Mouse (Mus musculus): Measurements from ENCODE around the gene Slc30a7.

The Slc30a7 gene

DNA sequence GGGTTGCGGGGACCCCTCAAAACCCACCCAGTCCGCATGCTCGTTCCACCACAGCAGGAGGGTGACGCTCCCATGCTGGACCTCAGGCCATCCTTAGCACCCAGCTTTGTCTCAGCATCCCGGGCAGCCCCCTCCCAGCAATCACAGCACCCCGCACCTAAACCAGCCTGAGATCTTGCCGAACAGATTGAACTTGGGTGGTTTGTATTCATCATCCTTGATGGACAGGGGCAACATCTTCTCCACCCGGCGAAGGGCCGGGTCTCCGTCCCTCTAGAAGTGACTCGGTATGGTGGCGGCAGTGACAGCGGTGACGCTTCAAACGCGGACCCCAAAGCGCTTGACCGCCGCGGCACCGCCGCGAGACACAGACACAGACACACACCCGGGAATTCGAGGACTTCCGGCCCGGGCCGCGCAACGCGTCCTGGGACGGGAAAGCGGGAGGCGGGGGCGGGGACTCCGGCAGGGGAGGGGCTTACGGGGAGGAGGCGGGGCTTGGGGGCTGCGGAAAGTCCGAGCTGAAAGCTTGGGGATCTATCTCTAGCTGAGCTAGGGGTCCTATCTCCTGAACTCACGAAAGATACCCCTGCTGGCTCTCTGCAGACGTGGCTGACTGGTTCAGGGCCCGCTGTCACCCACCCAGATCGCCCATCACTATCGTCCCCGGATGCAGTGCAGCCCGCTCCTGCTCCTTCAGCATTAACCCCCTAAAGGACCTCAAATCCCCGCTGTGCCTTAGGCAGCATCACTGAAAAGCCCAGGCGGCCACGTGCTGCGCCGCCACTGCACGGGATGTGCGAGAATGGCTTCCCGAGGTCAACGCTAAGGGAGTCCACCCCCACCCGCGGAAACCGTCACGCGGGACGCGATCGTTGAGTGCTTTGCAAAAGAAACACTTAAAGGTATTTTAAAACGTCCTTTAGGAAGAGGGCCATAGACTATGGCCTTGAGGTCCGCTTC lies at the start of gene Slc30a7, which contains the start of gene Extl2:
Gene Slc30a7 (minus strand): TSS at position 429 of the 963 bp plus-strand sequence.
Gene Extl2 (plus strand): TSS at position 485 of the 963 bp plus-strand sequence.
- DNase-seq, result peak; percentile 84

DNA sequence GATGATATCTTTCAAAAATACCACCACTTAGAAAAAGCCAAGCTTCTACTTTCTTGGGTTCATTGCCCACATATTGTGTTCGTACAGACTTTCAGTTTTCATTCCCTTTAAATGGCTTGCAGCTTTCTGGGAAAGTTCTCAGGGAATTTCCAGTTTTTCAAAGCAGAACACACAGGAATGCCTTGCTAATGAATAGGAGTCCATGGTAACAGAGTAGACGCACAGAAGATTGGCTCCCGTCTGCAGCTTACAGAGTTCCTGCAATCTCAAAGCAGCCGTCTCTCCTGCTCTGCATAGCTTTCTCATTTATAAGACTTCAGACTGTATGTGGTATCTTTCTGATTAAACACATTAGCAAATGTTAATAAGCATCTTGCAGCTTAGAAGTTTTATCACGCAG lies 39.8 kb upstream of the Slc30a7 start:
- no peak for DNase-seq

DNA sequence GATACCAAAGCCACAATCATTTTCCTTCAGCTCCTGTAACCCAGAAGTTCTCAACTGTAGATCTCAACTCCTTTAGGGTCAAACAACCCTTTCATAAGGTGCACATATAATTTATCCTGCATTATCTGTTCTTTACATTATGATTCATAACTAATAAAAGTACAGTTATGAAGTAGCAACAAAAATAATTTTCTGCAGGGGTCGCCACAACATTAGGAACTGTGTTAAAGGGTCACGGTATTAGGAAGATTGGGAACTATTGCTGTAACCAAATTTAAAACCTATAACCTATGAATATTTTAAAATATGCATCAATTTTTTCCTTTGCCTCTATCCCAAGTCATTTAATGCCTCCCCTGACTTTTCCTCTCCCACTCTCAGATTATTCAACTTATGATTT lies 38.8 kb upstream of the Slc30a7 start:
- DNase-seq, result no peak

DNA sequence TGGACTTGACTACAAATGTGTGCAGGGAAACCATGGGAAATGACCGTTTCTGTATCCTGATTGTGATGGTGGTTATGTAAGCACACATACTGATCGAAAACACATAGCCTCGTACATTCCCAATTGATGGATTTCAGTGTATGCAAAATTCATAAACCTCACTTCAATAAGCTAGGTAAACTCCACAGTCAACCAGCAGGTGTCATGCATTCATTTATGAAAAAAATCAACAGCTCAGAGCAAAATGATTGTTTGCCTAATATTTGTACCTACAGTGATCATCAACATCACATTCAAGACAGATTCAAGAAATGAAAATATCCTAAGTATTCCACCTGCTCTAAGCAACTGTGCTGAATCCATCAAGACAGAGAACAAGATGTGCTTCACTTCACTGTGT lies 33.6 kb upstream of the Slc30a7 start:
- no peak for DNase-seq

DNA sequence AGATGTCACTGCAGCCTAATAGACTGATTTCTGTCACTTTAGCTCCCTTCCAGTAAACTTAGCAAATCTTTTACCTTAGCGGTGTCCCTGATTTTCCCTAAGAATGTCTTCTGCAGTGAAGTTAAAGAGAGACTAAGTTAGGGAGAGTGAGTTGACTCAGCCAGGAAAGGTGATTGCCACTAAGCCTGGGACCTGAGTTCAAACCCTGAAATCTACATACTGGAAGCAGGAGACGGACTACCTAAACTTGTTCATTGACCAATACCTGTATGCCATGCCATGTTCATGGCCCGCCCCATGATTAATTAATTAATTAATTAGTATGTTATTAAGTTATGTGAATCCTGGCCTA lies 26.6 kb upstream of the Slc30a7 start:
- DNase-seq, result no peak

DNA sequence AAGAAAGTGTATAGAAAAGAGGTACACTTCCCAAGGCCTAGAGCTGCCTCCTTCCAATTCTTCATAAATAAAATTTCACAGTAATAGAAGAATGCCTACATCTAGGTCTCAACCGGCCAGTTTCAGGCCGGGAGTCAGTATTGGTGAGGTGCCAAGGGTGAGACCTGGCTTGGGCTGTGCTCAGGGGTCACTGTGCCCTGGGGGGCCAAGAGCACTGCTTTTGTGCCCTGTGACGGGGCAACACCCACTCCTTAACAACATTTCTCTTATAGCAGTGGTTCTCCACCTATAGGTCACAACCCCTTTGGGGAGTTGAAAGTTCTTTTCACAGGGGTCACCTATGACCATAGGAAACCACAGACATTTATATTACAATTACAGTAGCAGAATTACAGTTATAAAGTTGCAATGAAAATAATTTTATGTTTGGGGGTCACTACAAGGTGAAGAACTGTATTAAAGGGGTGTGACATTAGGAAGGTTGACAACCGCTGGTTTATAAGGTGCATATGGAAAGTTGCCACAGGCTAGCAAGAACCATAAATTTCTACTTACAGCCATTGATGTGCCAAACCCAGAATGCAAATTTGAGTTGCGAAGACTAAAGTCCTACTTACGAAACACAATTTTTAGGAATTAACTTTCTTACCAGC lies 26.1 kb upstream of the Slc30a7 start:
- DNase-seq, result peak; percentile 27

DNA sequence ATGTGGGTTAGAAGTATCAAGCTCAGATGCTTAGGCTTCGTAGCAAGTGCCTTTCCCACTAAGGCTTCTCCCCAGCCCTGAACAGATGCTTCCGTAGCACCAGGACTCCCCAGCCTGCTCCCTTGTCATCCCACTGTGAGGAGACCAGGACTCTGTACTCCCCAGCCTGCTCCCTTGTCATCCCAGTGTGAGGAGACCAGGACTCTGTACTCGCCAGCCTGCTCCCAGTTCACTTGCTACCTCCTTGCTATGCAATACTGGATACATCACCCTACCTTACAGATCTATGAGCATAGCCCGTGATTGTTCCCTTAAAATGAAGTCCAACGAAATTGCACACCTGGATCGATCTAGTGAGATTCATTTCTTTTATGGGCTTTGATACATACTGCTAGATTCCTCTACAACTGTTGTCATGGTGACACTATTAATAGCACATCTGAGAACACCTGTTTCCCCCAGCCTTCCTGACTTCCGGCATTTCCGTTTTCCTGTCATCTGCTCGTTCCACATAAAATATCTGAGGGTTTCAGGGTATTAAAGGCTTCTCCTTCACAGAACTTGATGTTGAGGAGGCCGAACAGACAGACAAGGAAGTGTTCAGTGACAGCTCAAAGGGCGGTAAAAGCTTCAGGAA lies 23.1 kb upstream of the Slc30a7 start:
- no peak for DNase-seq

DNA sequence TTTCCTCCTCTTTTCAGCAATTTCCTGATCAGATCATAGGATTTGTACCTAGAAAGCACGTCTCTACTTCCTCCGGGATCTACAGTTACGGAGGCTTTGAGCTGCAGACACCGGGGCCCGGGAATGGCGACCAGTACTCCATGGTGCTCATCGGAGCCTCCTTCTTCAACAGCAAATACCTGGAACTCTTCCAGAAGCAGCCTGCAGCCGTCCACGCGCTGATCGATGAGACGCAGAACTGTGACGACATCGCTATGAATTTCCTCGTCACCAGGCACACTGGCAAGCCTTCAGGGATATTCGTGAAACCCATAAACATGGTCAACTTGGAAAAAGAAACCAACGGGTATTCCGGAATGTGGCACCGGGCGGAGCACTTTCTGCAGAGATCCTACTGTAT lies 19.8 kb upstream of the Slc30a7 start:
- no peak for DNase-seq

DNA sequence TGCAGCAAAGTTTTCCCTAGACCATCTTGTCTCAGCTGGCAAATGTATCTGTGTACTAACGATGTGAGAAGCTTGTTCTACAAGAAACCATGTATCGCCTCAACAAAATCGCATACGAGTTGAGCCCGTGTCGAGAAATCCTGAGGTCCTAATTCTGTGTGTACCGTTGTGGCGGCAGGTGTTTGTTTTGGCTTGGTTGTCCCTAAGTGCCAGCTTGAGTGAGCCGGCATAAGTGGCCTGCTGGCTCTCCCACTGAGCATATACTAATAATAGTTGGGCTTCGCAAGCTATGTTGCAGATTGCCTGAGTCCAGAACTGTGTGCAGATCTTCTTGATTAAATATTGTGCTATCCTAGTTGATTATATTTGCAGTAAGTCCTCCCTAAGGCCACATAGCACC lies 18.5 kb upstream of the Slc30a7 start:
- no peak for DNase-seq

DNA sequence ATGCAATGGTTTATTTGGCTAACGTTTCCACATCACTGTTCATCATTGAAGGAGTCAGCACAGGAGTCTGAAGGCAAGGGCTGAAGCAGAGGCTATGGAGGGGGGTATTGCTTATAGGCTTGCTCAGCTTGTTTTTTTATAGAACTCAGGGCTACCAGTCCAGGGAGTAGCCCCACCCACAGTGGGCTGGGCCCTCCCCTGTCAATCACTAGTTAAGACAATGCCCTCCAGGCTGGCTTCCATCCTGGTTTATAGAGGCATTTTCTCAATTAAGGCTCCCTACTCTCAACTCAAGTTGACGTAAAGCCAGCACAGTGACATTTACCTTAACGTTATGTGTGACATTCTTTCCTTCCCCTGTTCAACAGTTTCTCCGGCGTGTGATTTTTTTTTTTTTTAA lies 17.5 kb upstream of the Slc30a7 start:
- no peak for DNase-seq

DNA sequence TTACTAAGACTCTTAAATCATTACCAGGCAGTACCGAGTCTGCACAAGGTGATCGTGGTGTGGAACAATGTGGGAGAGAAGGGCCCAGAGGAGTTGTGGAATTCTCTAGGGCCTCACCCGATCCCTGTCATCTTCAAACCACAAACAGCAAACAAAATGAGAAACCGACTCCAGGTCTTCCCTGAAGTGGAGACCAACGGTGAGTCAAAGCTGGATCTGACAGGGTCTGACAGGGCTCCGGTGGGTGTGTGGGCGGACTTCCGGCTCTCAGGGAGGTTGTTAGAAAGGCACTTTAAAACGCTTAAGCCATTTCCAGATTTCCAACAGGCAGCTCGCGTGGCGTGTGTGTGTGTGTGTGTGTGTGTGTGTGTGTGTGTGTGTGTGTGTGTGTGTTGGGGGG lies 17.0 kb upstream of the Slc30a7 start:
- no peak for DNase-seq

DNA sequence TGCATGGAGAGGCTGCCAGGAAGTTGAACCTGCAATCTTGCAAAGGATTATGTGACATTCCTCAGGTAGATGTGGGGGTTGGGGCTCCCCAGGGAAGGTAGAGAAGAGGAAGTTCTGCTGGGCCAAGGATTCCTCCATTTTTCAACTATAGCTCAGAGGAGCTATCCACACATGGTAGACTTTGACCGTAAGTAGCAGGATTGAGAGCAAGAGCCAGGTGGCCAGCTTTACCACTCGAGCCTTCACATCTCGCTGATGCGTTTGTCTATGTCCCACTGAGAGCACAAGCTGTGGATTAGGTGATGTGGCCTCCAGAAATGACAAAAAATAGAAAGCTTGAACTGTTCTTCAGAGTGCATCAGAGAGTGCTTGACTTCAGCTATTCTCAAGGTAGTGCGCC lies 11.9 kb upstream of the Slc30a7 start:
- DNase-seq, result no peak

DNA sequence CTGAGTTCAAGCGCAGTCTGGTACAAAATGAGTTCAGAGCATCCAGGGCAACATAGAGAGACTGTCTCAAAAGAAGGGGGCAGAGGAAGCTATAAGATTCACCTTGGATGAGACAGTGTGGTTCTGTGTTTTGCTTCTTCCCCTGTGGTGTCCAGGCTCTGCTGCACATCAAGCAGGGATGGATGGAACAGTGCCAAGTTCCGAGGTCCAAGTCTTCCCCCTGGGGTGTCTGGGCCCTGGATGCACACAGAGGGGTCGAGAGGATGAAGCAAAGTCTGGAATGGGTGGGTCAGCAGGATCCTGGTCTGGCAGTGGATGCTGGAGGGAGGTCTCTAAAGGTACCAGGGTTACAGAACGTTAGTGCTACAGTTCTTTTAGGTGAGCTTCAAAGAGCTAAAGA lies 11.4 kb upstream of the Slc30a7 start:
- DNase-seq, result no peak

DNA sequence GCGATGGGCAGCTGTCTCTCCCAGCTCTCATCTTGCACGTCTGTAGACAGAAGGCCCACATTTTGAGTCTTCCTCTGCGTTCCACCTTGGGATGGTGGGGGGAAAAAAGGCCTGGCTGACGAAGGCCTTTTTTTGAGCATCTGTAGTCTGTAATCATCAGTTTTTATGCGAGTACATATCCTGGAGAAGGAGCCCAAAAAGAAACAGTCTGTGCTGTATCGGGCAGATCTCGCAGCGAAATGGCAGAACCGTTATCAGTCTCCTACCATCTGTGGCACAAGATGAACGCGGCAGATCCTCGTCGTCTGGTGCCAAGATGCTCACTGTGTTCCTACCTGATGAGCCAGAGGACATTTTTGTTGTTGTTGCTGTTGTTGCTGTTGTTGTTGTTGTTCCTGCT lies 8.9 kb upstream of the Slc30a7 start:
- no peak for DNase-seq

DNA sequence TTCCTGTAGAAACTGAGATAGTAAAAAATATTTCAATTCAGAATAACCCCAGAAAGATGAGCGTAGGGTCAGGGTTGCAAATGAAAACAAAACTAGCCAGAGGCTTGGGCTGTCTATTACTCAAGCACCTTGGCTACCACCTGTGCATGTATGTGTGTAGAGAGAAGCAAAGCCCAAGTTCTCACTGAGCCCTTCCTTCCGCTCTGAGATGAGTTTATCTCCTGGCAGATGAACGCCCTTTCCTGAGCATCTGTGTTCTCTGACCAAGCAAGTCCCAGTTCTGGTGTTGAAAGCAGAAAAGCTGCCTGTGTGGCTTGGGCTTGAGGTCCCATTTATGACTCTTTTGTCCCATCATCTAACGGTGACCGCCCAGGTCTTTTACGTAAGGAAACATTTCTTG lies 7.7 kb upstream of the Slc30a7 start:
- no peak for DNase-seq

DNA sequence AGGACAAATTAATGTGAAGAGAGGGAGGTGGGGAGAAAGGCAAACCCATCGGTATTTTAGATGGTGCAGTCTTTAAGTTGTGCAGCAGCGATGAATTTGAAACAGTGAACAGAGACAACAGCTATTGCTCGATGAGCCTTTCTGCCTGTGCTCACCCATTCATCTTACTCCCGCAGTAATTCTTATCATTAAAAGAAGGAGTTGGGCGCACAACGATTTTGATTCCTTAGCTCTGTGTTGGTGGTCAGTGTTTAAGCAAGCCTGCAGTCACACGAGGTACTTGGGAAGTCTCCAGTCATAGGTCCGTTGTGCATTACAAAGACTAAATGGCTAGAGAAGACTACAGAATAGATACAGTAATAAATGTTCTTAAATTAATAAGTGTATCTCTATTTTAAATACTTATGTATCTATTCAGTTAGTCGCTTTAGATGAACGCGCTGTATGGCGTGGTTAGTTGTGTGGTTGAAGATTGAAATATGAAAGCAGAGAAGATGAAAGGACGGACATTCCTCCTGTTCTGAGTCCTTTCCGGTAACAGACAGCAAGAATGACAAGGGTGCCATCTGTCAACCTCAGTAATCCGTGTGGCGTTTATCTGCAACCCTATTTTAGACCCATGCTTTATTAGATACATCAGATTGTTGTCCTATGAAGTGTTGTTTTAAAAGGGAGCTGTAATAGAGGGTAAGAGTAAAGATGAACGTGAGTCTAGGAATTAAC lies 2.6 kb upstream of the Slc30a7 start:
- DNase-seq, result no peak

DNA sequence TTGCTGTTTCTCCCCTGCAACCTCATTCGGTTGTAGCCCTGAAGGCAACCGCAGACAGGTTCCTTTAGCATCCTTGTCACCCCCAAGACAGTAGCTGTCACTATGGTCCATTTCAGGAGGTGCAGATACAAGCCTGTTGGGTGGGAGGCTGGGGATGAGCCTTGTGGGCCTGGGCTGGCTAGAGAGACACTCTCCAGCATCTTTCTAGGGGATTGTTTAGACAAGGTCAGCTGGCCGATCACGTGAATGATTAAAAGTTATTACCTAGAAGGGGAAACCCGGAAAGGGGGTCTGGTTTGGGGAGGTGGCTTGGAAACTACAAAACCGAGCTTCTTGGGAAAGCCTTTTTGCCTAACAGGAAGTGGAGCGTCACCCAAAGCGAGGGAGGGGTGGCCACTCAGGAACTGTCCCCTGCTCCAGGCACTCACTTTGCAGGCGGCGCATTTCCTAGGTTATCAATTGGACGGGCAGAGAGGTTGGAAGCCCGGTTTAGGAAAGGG lies 785 bp upstream of the Slc30a7 start:
- peak; percentile 86 for DNase-seq

DNA sequence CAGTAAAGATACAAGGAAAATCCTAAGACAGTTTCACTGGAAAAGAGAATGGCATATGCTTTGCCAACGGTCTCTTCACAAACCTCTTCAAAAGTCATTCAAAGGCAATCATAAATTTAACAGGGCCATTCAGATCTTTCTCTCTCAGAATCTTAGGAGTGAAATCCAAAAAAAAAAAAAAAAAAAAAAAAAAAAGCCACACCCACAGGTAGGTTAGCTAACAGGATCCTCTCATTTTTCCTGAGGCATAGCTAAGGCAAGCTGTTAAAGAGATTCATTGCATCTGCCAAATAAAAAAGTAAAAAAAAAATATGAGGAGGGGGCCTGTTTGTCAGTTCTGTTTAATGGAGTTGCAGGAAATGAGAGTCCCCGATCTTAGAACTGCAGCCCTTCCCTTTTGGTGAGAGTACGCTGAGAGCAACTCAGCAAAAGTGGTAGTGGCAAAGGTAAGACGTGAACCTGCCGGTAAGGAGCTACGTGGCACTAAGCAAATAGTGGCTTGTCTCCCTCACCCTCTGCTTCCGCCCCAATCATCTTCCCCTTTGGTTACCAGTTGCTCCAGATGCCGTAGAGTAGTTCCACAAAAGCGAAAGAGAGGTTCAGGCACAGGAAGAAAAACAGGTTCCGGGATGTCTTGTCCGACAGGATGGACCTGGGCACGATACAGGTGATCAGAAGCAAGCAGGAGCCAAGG lies 775 bp downstream of the Slc30a7 start:
- DNase-seq, result no peak

DNA sequence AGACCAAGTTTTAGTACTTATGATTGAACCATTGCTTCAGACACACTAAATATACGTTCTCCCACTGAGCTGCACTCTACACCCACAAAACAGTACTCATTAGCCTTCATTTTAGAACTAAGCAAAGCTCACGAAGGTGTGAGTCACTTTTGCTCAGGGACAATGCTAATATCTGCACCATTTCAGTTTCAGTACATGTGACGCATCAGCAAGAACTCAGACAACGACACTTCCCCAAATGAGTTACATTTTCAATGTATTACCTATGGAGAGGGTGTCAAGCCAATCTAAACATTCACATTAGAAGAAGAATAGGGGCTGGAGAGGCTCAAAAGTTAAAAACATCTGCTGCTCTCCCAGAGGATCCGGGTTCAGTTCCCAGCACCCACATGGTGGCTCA lies 10.3 kb downstream of the Slc30a7 start:
- DNase-seq, result no peak

DNA sequence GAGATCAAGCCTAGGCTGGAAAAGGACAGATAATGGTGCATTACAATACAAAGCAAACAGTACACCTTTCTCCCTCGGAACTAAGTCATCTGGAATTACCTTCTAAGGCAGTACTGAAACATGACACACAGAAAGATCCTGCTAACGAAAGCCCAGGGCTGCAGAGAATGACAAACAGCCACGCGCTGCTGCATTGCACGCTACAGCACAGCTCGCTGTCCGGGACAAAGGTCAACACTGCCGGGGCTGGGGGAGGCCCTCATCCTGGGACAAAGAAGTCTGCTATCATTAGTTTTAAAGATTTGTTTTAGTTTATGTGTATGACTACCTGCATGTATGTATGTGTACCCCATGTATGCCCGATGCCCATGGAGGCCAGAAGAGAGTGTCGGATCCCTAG lies 14.2 kb downstream of the Slc30a7 start:
- DNase-seq, result no peak

DNA sequence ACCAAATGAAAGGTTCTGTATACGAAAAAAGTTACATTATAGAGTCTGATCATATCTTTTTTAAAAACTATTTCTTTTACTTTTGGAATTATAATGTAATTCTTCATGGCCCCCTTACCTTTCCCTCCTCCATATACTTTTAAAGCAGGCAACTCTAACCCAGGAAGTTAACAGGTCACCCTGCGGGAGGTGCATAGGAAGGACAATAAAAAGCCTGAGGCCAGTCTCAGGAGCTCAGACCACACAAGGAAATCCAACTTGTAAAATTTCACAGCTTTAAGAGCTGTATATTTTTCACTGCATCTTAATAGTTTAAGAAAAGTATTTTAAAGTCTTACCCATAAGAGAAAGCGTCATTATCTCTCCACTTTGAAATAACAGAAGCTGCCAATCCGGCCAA lies 14.6 kb downstream of the Slc30a7 start:
- no peak for DNase-seq

DNA sequence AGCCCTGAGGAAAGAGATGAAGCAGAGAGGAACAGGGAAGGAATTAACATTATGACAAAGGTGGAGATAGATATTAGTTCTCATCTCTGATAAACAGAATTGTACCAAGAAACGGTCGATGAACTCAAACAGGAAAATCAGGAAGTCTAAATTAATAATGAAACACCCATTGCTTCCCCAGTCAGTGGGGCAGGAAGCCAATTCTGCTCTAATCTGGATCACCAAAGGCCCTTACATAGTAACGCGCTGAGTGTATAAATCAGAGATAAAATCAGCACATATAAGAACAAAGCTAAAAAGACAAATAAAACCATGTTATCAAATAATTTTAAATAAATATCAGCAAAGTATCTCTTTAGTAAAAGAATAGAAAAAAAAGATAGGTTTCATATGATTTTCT lies 15.1 kb downstream of the Slc30a7 start:
- no peak for DNase-seq
